Mouse (Mus musculus): ENCODE measurements around the gene Ccdc181. TPM values are rescaled to one million over a fixed set of nuclear protein-coding genes. Genes with fewer than 3 reads are reported as not detected.

Gene Ccdc181
- polyA plus RNA-seq, 1 experiment from 2014 or later, result 5.0 TPM

GRCm38 (mm10) chr1:164247442-164247841, 27.9 kb upstream of the Ccdc181 start:
- no peaks in the 10 kb centered on the region for H3K9me3 ChIP-seq (ENCODE audit: low read depth, low read length)
- 33% methylated on average over 8 of the region's 8 CpGs for WGBS
- TF ChIP-seq CTCF (IDR thresholded peaks at IDR 0.05; ENCODE audit: low read depth), result no peak
- H3K27ac ChIP-seq (ENCODE audit: low read depth), result peak overlapping the region; percentile 84
- ATAC-seq (ENCODE audit: insufficient read depth) (no peak), DNase-seq (no peak)
- H3K4me3 ChIP-seq (ENCODE audit: low read depth, low read length), result peak overlapping the region; percentile 72
- peaks cover 6% of the 10 kb centered on the region; the same call in 1 of the 2 replicates for H3K4me1 ChIP-seq (ENCODE audit: insufficient read depth)
- H3K9ac ChIP-seq, result peak overlapping the region; percentile 61; the same call in 1 of the 2 replicates
- H3K4me2 ChIP-seq, result peak overlapping the region; percentile 68
- H3K36me3 ChIP-seq (ENCODE audit: insufficient read depth), result no peaks in the 10 kb centered on the region
- H3K27me3 ChIP-seq (ENCODE audit: insufficient read depth, low read length), result no peaks in the 10 kb centered on the region

- Histone ChIP-seq H3K36me3 (ENCODE audit: insufficient read depth) (no peaks in the 10 kb centered on the region), H3K9ac (peak overlapping the region; percentile 61), H3K27ac (ENCODE audit: low read depth) (peak overlapping the region; percentile 84), H3K9me3 (ENCODE audit: low read depth, low read length) (no peaks in the 10 kb centered on the region), H3K27me3 (ENCODE audit: insufficient read depth, low read length) (no peaks in the 10 kb centered on the region), H3K4me2 (peak overlapping the region; percentile 68), H3K4me3 (ENCODE audit: low read depth, low read length) (peak overlapping the region; percentile 72), H3K4me1 (ENCODE audit: insufficient read depth) (peaks cover 6% of the 10 kb centered on the region; the same call in 1 of the 2 replicates)
- TF ChIP-seq CTCF (IDR thresholded peaks at IDR 0.05; ENCODE audit: low read depth), result no peak
- DNase-seq, result no peak
- ATAC-seq (ENCODE audit: insufficient read depth), result no peak
- WGBS, result 15% methylated on average over 10 of the region's 10 CpGs
These were observed 27.4 kb upstream of the Ccdc181 start for GRCm38 (mm10) chr1:164247971-164248370.

DNA sequence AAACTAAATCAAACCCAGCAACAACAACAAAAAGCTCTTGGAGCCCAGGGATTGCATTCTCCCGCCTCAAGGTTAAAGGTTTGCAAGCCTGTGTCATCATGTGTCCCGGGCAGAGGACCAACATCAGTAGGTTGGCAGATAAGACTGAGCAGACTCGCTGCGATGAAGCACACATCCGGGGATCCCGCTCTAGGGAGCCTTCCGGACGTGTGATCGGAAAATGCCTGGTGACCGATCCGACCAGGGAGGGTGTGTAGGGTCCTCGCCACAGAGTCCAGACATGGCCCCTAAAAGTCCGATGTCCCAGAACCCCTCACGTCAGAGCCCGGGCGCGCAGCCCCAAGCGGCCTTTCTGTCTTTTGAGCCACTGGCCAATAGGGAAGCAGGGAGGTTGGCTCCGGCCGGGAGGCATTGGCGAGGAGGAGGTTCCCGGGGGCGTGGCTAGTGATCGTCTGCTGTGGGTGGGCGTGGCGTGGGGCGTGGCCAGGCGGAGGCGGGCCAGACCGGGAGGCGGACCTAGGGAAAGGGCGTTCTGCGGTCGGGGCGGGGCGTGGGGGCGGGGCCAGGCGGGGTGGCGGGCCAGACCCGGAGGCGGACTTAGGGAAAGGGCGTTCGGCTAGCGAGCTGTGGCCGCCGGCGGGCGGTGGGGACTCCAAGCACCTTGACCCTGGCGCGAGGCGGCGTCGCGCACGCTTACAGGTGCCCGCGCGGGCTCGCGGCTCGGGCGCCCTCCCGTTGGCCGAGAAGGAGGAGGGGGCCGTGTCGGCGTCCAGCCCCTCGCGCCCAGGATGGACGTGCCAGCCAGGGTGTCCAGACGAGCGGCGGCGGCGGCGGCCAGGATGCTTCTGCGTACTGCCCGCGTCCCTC, 26.7 kb upstream of the Ccdc181 start, which contains the start of gene Slc19a2:
Gene Slc19a2 (plus strand): TSS at position 582 of the 867 bp plus-strand sequence.
- Histone ChIP-seq H3K4me2 (peak within 1 kb of the TSS; percentile 75), H3K4me1 (ENCODE audit: insufficient read depth) (peaks cover 6% of the 10 kb centered on the region; the same call in 1 of the 2 replicates), H3K4me3 (ENCODE audit: low read depth, low read length) (peak within 1 kb of the TSS; percentile 72), H3K9me3 (ENCODE audit: low read depth, low read length) (no peaks in the 10 kb centered on the region), H3K27ac (ENCODE audit: low read depth) (peak within 1 kb of the TSS; percentile 84), H3K9ac (peak within 1 kb of the TSS; percentile 68), H3K27me3 (ENCODE audit: insufficient read depth, low read length) (no peaks in the 10 kb centered on the region), H3K36me3 (ENCODE audit: insufficient read depth) (no peaks in the 10 kb centered on the region)
- DNase-seq (peak; percentile 98), ATAC-seq (ENCODE audit: insufficient read depth) (peak; percentile 98)
- no peak for TF ChIP-seq CTCF (IDR thresholded peaks at IDR 0.05; ENCODE audit: low read depth)
- WGBS, result under 1% methylated on average over 77 of the region's 79 CpGs

- H3K9me3 ChIP-seq (ENCODE audit: low read depth, low read length), result no peaks in the 10 kb centered on the region
- H3K36me3 ChIP-seq (ENCODE audit: insufficient read depth), result no peaks in the 10 kb centered on the region
- H3K9ac ChIP-seq, result peak overlapping the region; percentile 68
- H3K4me2 ChIP-seq, result peak overlapping the region; percentile 75
- peaks cover 6% of the 10 kb centered on the region; the same call in 1 of the 2 replicates for H3K4me1 ChIP-seq (ENCODE audit: insufficient read depth)
- ATAC-seq (ENCODE audit: insufficient read depth) (no peak), DNase-seq (peak; percentile 55)
- under 1% methylated on average over 33 of the region's 33 CpGs for WGBS
- peak overlapping the region; percentile 50; the same call in 1 of the 2 replicates for H3K27ac ChIP-seq (ENCODE audit: low read depth)
- peak overlapping the region; percentile 72 for H3K4me3 ChIP-seq (ENCODE audit: low read depth, low read length)
- no peak for TF ChIP-seq CTCF (IDR thresholded peaks at IDR 0.05; ENCODE audit: low read depth)
- no peaks in the 10 kb centered on the region for H3K27me3 ChIP-seq (ENCODE audit: insufficient read depth, low read length)
These were observed 26.1 kb upstream of the Ccdc181 start for GRCm38 (mm10) chr1:164249332-164249711.

DNA sequence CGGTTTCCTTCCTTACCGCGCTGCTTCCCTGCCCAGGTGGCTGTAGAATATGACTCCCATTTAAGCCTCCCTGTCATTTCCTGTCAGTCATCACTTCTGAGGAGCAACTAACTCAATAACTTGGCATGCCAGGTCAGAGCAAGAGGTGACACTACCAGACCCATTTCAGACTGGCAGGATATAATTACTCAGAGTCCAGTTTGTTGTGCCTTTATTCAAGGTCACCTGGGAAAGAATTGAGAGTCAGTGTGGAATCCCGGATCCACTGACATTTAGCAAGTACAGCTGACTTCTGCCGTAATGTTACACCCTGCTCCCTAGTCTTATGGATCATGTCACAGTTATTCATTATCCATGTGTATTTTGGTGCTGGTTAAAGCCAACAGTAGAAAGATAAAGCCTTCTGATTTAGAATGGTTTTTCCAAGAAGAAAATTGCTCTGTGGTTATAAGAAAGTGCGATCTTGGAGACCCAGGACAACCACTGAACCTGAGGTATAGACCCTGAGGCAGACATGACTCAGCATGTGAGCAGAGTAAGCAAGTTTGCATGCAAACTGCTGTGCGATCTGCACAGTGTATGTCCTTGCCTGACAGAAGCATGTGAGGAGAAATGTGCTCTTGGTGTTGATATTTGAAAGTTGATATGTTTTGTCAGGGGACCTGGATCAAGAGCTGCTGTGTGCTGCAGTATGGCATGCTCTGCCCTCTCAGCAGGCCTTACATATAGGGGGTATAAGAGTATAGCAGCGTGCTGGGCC, 24.8 kb upstream of the Ccdc181 start:
- Histone ChIP-seq H3K36me3 (ENCODE audit: insufficient read depth) (no peaks in the 10 kb centered on the region), H3K9ac (no peak overlapping the region), H3K4me1 (ENCODE audit: insufficient read depth) (peaks cover 6% of the 10 kb centered on the region; the same call in 1 of the 2 replicates), H3K9me3 (ENCODE audit: low read depth, low read length) (no peaks in the 10 kb centered on the region), H3K27ac (ENCODE audit: low read depth) (no peak overlapping the region), H3K27me3 (ENCODE audit: insufficient read depth, low read length) (no peaks in the 10 kb centered on the region), H3K4me3 (ENCODE audit: low read depth, low read length) (peak overlapping the region; percentile 72; the same call in 1 of the 2 replicates), H3K4me2 (peak overlapping the region; percentile 75)
- TF ChIP-seq CTCF (IDR thresholded peaks at IDR 0.05; ENCODE audit: low read depth), result no peak
- 46% methylated on average over 8 of the region's 8 CpGs for WGBS
- ATAC-seq (ENCODE audit: insufficient read depth) (no peak), DNase-seq (no peak)

DNA sequence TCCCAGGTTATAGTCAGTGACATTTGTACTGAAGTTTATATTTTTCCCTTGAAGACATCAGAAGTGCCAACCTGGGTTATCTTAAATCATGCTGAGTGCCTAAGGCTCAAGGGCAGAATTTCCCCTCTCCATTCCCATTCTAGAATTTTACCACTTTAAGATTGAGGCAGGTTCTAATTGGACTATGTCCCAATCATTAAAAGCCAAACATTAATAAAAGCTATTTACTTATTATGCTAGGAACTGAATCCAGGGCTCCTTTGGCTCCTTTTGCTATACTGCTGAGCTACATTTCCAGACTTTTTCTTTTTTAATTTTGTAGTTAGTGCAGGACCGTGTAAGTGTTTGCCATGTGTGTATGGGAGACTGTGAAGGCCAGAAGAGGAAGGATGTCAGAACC, 23.9 kb upstream of the Ccdc181 start:
- Histone ChIP-seq H3K4me3 (ENCODE audit: low read depth, low read length) (no peak overlapping the region), H3K4me2 (no peak overlapping the region), H3K27me3 (ENCODE audit: insufficient read depth, low read length) (no peaks in the 10 kb centered on the region), H3K27ac (ENCODE audit: low read depth) (no peak overlapping the region), H3K36me3 (ENCODE audit: insufficient read depth) (no peaks in the 10 kb centered on the region), H3K4me1 (ENCODE audit: insufficient read depth) (peaks cover 6% of the 10 kb centered on the region; the same call in 1 of the 2 replicates), H3K9ac (no peak overlapping the region), H3K9me3 (ENCODE audit: low read depth, low read length) (no peaks in the 10 kb centered on the region)
- no peak for DNase-seq
- ATAC-seq (ENCODE audit: insufficient read depth), result no peak
- WGBS, result 83% methylated on average over 1 of the region's 1 CpGs
- no peak for TF ChIP-seq CTCF (IDR thresholded peaks at IDR 0.05; ENCODE audit: low read depth)
